Mouse (Mus musculus) erythroid progenitor cell, adult 5-6 weeks (primary cell): ENCODE results near the gene C730034F03Rik. TPM values are rescaled to one million over a fixed set of nuclear protein-coding genes. Genes with fewer than 3 reads are reported as not detected.
A peak's percentile ranks its signal among the peaks of the same experiment; 100 is the strongest.

Experiments
- ATAC-seq: replicated peaks from 2 replicates; pipeline ENCODE4 v1.8.0; 2016; ENCODE audit warnings: moderate number of reproducible peaks, mild to moderate bottlenecking, moderate TSS enrichment, inconsistent platforms; ENCODE audit not compliant: poor library complexity, low FRiP score, severe bottlenecking
- total RNA-seq, 2 experiments: library from RNA; stranded (forward) in 1 of 2; stranded (reverse) in 1 of 2; fragments of 150-400 nt in 1 of 2; fragments of 186-747, 209-891 nt in 1 of 2; gene quantifications; 2 replicates each; pipeline versions ENCODE4 v1.2.3 to v1.2.4; 2015 to 2017; ENCODE audit warnings: low replicate concordance in 2 of 2

C730034F03Rik gene
- total RNA-seq (2015; ENCODE audit: low replicate concordance) (2.5 and 7.2 TPM in 2 replicates), total RNA-seq (2017; ENCODE audit: low replicate concordance) (6.0 TPM in 1 of 2 replicates, not detected in the other)

GRCm38 (mm10) chr15:89429352-89430221, at the start of gene C730034F03Rik, which contains the start of the genes Gm44502 and Chkb:
C730034F03Rik (plus strand) TSS chr15:89429589.
Gm44502 (minus strand) TSS chr15:89429696.
Chkb (minus strand) TSS chr15:89429908.
- peak; percentile 91 for ATAC-seq

GRCm38 (mm10) chr15:89384617-89385016, 44.8 kb upstream of the C730034F03Rik start, which contains the start of gene Klhdc7b:
Klhdc7b (plus strand) TSS chr15:89384917.
- ATAC-seq = no peak

DNA sequence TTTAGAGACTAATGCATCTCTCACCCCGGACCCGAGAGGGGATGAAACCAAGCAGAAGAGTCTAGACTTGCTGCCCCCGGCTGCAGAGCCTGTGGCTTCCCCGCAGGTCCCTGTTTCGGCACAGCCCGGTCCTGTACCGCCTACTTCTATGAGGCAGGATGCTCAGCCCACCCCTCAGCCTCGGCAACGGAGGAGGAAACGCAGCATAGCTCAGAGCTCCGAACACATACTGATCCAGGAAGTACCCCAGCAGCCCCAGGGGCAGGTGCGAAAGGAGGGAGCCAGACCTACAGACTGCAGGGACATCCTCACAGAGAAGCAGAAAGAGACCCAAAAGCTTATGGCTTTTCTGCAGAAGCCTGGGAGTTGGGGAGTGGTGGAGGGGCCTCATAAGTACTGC, 42.3 kb upstream of the C730034F03Rik start:
- ATAC-seq = no peak

- ATAC-seq = no peak
Observed at GRCm38 (mm10) chr15:89390081-89390480, 39.3 kb upstream of the C730034F03Rik start.

- ATAC-seq = no peak
Observed at GRCm38 (mm10) chr15:89396883-89397282, 32.5 kb upstream of the C730034F03Rik start.

- ATAC-seq = no peak
Observed at GRCm38 (mm10) chr15:89398146-89398545, 31.2 kb upstream of the C730034F03Rik start.

GRCm38 (mm10) chr15:89399716-89400115, 29.7 kb upstream of the C730034F03Rik start:
- ATAC-seq = no peak

GRCm38 (mm10) chr15:89402471-89402870, 26.9 kb upstream of the C730034F03Rik start:
- no peak for ATAC-seq

DNA sequence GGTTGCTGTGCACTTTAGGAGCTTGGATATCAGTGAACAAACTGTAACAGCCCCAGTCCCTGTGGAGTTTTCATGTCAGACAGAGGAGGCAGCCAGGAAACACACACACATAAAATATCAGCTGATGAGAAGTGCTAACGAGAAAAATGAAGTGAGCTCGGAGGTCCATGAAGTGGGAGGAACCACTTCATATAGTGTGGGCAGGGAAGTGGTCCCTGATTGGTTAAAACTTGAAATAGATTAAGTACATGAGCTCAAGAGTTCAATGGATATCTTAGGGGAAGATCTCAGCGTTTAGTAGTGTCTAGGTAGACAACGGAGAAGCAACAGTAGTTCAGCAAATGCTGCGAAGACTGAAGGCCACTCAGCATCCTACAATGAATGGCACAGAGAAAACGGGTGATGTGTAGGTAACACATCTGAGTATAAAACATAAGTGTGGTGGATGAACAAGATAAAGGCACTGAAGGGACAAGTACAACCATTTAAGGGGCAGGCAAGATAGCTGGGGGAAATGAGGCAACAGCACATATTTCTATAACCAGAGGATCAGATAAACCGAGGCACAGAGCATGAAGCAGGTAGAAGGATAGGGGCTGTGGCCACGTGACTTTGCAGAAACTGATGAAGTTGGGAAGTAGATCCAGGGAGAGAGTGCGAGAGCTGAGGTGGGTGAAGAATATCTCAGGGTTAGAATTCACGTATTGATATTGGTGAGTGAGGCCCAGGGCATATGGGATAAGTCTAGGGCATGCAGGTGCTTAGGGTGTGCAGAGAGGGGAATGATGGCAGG, 24.4 kb upstream of the C730034F03Rik start:
- no peak for ATAC-seq

- ATAC-seq = no peak
Observed at GRCm38 (mm10) chr15:89406691-89407090, 22.7 kb upstream of the C730034F03Rik start.

DNA sequence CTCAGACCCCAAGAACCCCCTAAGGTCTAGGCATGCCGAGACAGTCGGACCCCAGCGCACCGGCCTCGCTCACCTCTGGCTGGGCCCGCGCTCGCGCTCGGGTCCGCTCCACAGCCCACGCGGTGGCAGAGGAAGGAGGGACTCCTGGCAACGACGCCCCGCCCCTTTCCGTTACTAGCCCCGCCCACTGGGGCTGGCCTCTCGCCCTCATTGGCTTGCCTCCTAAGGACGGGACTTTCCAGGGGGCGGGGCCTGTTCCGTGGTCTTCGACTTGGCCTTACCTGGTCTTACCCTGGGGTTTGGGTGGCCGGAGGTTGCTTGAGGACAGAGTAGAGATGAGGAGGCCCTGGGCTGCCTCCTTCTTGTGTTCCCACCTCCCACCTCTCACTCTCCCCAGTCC, 19.3 kb upstream of the C730034F03Rik start, which contains the start of gene Syce3:
Gene Syce3 (minus strand): TSS at position 386 of the 400 bp plus-strand sequence.
- no peak for ATAC-seq

DNA sequence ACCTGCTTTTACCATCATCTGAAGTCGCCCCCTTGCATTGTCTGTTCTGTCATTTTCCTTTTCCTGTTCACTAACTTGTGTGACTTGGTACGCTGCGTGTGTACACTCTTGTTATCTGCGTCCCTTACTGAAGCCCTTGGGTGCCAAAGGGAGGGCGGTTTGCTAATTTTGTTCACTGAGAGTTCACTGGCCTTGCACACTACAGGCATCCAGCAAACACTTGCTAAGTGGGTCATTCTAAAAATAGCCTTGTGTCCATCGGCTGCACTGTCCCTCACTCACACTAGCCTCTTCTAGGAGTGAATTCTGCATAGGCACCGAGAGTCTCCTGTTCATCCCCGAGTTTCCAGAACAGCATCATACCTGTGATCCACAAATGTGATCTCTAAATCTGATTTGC, 14.1 kb upstream of the C730034F03Rik start:
- ATAC-seq = no peak

DNA sequence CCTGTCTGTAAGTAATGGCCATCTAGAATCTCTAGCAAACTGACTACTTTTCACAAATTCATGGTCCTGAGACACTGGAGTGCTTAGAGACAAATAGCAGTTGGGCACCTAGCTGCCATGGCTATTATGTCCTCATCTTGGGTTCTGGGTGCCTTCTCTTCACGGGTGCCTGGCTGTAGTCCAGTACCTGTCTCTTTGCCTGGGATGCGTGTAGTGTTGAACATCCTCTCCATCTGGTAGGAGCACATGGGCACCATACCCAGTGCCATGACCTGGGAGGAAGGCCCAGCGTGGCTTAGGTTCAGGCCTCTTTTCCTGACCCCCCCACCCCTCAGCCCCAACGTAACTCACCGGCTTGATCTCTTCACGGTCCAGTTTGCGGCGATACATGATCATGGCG, 7.5 kb upstream of the C730034F03Rik start:
- ATAC-seq = no peak

GRCm38 (mm10) chr15:89424621-89425020, 4.8 kb upstream of the C730034F03Rik start:
- ATAC-seq = no peak

DNA sequence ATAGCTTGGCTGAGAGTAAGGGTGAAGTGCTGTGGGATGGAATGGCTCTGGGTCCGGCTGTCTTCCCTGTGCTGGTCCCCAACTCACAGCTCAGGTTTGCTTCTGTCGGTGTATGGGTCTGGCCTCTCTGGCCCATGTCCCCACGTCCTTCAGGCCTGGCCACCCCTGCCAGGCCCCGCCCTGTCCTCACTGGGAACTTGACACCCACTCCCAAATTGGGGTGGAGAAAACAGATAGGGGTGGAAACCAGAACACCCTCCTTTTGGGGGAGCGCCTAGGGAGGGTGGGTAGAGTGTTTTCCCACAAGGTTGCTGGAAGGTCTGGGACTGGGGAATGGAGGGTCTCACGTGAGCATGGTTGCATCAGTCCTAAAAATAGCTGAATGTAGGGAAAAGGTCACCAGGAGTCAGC, 3.7 kb upstream of the C730034F03Rik start, which contains the start of gene Cpt1b:
Gene Cpt1b (minus strand): TSS at position 153 of the 411 bp plus-strand sequence.
- no peak for ATAC-seq

- no peak for ATAC-seq
Observed at GRCm38 (mm10) chr15:89426716-89427115, 2.7 kb upstream of the C730034F03Rik start.

DNA sequence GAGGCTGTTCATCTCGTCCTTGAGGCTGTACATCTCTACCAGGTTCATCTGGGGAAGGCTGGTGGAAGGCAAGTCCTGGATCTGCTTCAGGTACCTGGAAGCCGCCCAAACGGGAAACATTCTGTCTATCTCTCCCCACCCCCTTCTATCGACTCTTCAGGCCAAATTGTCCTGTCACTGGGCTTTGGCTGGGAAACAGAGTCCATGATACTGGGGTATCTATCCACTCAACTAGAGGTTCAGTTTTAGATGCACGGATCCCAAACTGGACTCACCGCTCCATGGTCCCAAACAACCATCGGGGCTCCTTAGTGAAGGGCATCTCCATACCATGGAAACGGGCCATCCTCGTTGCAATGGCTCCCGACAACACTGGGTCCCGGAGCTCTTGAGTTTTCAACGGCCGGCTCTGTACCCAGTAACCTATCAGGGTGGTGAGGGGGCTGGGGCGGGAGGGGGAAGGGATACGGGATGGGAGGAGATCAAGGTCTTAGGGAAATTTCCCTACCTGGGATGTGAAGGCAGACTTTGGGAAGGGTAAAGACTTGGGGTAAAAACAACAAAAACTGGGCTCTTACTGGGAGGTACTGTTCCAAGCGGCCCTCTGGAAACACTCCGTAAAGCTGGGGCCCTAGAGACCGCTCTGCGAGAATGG, 1.1 kb upstream of the C730034F03Rik start:
- ATAC-seq = no peak

DNA sequence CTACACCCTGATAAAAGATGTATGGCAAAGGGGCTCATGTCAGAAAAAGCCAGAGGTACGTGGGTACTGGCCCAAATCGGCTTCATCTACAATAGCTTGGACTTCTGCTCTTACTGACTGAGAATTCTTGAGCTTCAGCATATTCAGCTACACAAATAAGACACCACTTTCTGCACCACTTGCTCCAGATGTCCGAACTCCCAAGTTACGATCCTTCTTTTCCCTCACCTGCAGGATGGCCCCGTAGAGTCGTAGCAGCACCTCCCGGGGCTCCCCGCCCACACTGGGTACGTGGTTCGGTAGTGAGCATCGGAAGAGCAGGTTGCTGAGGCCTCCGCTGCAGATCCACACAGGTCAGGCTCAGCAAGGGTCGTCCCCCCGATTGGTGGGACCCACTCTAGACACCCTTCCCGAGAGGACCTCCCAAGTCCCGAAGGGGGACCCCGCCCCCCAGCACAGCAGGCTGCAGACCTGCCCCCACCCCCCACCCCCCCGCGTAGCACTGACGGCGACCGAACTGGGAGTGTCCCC, 503 bp upstream of the C730034F03Rik start:
- ATAC-seq = no peak

GRCm38 (mm10) chr15:89430341-89430740, 952 bp downstream of the C730034F03Rik start:
- ATAC-seq = peak; percentile 5
